Comparison of ENCODE assay signal across 9 mouse cellular contexts in the genomic region with DNA sequence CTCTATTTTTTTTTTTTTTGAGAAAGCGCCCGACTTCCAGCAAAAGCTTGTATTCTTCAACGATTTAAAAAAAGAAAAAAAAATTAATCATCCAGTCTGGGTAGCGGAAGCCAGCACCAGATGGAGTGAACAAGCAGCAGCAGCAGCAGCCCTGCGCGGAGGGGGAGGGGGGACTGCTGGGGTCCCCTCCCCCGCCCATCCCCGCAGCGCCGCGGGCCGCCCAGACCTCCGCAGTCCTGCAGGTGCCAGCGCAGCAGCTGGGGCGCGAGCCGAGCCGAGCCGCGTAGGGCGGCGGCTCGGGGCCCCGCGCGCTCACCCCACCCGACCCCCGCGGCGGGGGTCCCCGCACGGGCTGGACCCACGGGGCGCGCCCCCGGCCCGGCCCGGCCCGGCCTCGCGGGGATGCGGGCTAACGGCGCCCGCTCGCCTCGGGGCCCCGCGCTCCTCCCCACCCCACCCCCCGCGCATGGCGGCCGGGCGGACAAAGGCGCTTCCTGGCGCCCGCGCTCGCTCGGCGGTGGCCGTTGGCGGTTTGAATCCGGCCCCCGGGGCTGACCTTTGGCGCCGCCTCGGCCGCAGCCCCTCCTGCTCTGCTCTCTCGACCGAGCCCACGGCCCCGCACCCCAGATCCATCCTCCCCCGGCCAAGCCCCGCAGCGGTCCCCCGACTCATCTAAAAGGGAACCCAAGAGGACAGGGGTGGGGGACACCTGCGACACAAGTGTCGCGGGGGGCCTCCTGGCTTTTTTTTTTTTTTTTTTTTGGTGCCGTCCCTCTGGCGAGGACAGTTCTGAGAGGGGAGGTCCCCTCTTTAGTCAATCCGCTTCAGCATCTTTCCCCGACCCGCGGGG. TPM values are rescaled to one million over a fixed set of nuclear protein-coding genes. Genes with fewer than 3 reads are reported as not detected.
DNase-seq lines count a peak whose midpoint lies in the region; ATAC-seq and TF ChIP-seq lines count a peak whose summit lies in the region.
"Had no signal": no experiment of that assay in that cellular context is flagged by ENCODE, and none has a peak within 500 bp of the region (broad histone marks: within the 10 kb centered on the region; RNA-seq: fewer than 3 reads in every experiment).

No protein-coding gene starts in this region.

- peaks cover 34% of the 10 kb centered on the region for H3K36me3 ChIP-seq in ES-Bruce4 (ENCODE audit: control insufficient read depth, insufficient read depth, low read length, poor library complexity, severe bottlenecking)
- H3K36me3 ChIP-seq in lung, postnatal 0 days (ENCODE audit: insufficient read depth, low read length): no peaks in the 10 kb centered on the region

- 3% methylated on average over 38 of the region's 86 CpGs for whole genome bisulfite sequencing in lung, postnatal 0 days

- TF ChIP-seq CTCF in ES-Bruce4 (IDR thresholded peaks at IDR 0.05; ENCODE audit: low read depth, low read length): no peak
- TF ChIP-seq CTCF in lung, postnatal 0 days (IDR thresholded peaks at IDR 0.05): no peak

- H3K4me3 ChIP-seq in ES-Bruce4 (ENCODE audit: low read depth, low read length): peak overlapping the region; percentile 79
- peak overlapping the region; percentile 98 for H3K4me3 ChIP-seq in lung, postnatal 0 days (ENCODE audit: low read depth, low read length)

- H3K4me2 ChIP-seq in lung, postnatal 0 days (replicated peaks; ENCODE audit: low read depth, low read length): peak overlapping the region; percentile 58

- peak; percentile 87 for DNase-seq in brain, adult 2 months (ENCODE audit: low read depth, low spot score)
- peak; percentile 72 to 74 for DNase-seq in heart, postnatal 10 days
- DNase-seq in layer of hippocampus, adult 18-20 months (ENCODE audit: low spot score in 2 of 2): peak; percentile 68 to 82
- peak; percentile 80 for DNase-seq in lung, postnatal 0 days (ENCODE audit: low spot score)
- DNase-seq in ovary, postnatal 14 days (ENCODE audit: low spot score): peak; percentile 51
- peak; percentile 84 for DNase-seq in thymus, postnatal 25 days

- intact Hi-C loops in heart, postnatal 10 days (cut with DNase I): loop anchor here (1.0 to 5.0 kb wide), 3 partner anchors 84 to 131 kb away; no protein-coding TSS in a partner anchor

- TF ChIP-seq POLR2A in ES-Bruce4 (IDR thresholded peaks at IDR 0.05; ENCODE audit: insufficient read depth, low read length): no peak

- peak overlapping the region; percentile 100 for H3K9ac ChIP-seq in ES-Bruce4 (ENCODE audit: low read depth, poor library complexity, severe bottlenecking)
- H3K9ac ChIP-seq in lung, postnatal 0 days (replicated peaks; ENCODE audit: low read depth): peak overlapping the region; percentile 97

- ATAC-seq in erythroid progenitor cell, adult 5-6 weeks (replicated peaks; ENCODE audit: low FRiP score, poor library complexity, severe bottlenecking): peak; percentile 17; the same call in 1 of the 2 replicates
- peak; percentile 60 for ATAC-seq in lung, postnatal 0 days

- no peaks in the 10 kb centered on the region for H3K27me3 ChIP-seq in ES-Bruce4 (ENCODE audit: control insufficient read depth, insufficient read depth, low read length, poor library complexity, severe bottlenecking)
- no peaks in the 10 kb centered on the region for H3K27me3 ChIP-seq in lung, postnatal 0 days (replicated peaks; ENCODE audit: insufficient read depth, low read length)

- peaks cover 1% of the 10 kb centered on the region for H3K4me1 ChIP-seq in ES-Bruce4 (ENCODE audit: control insufficient read depth, insufficient read depth, low read length)
- H3K4me1 ChIP-seq in lung, postnatal 0 days (ENCODE audit: insufficient read depth, low read depth, low read length): peaks cover 18% of the 10 kb centered on the region

- H3K27ac ChIP-seq in ES-Bruce4 (ENCODE audit: insufficient read depth, low read length): peak overlapping the region; percentile 68
- peak overlapping the region; percentile 95 for H3K27ac ChIP-seq in lung, postnatal 0 days (ENCODE audit: low read length)

- no peaks in the 10 kb centered on the region for H3K9me3 ChIP-seq in ES-Bruce4 (replicated peaks; ENCODE audit: control insufficient read depth, insufficient read depth, low read length, poor library complexity, severe bottlenecking)
- no peaks in the 10 kb centered on the region for H3K9me3 ChIP-seq in lung, postnatal 0 days (ENCODE audit: low read length)

- TF ChIP-seq EP300 in ES-Bruce4 (IDR thresholded peaks at IDR 0.05; ENCODE audit: insufficient read depth, low read depth, low read length): no peak
- TF ChIP-seq EP300 in lung, postnatal 0 days (IDR thresholded peaks at IDR 0.05): no peak

RNA-seq across cellular contexts. Expression of gene Calm2, which starts 0.6 kb away (rescaled TPM):
- polyA plus RNA-seq in ES-Bruce4 (2011; ENCODE audit: insufficient read depth, insufficient read length, low read depth, missing spikeins): 1,141 and 1,173 TPM in 2 replicates
- total RNA-seq in erythroid progenitor cell, adult 5-6 weeks (2015; ENCODE audit: low replicate concordance): 389 and 401 TPM in 2 replicates
- total RNA-seq in erythroid progenitor cell, adult 5-6 weeks (2017; ENCODE audit: low replicate concordance): 511 and 672 TPM in 2 replicates
- total RNA-seq in heart, postnatal 10 days (2021): 100 to 1,000 TPM; 247 to 257 TPM
- total RNA-seq in layer of hippocampus, adult 18-20 months (2021): 1,000 to 10,000 TPM; 2,186 to 2,300 TPM
- polyA plus RNA-seq in lung, postnatal 0 days (2015; fragmentation: Nextera tagmentation; extraction: Ambion mirVana): 867 and 887 TPM in 2 replicates

RNA-seq across cellular contexts. Expression of gene Stpg4, which starts 18.6 kb away (rescaled TPM):
- not detected in 2 replicates for polyA plus RNA-seq in ES-Bruce4 (2011; ENCODE audit: insufficient read depth, insufficient read length, low read depth, missing spikeins)
- not detected in 2 replicates for total RNA-seq in erythroid progenitor cell, adult 5-6 weeks (2015; ENCODE audit: low replicate concordance)
- total RNA-seq in erythroid progenitor cell, adult 5-6 weeks (2017; ENCODE audit: low replicate concordance): 3.1 TPM in 1 of 2 replicates, not detected in the other
- total RNA-seq in heart, postnatal 10 days (2021): not detected
- total RNA-seq in layer of hippocampus, adult 18-20 months (2021): not detected
- not detected in 2 replicates for polyA plus RNA-seq in lung, postnatal 0 days (2015; fragmentation: Nextera tagmentation; extraction: Ambion mirVana)
- polyA plus RNA-seq: large intestine, adult 2 months had no signal

Comparison
In these comparisons a context has a peak if more than half of its experiments do, and no peak if none do; other contexts are left out.
1. Peak in every context shown above with its lines: DNase-seq, ATAC-seq, H3K4me3 ChIP-seq and H3K27ac ChIP-seq.